Mouse (Mus musculus) spleen, postnatal 36 days (tissue): Measurements from ENCODE around the gene Cd300a.
"Not testable (repeated sequence)": the region's sequence is repeated elsewhere in the genome, so short reads cannot be mapped to it uniquely, and the experiment has no call there.

Source experiments
- DNase-seq, 2 experiments: peaks; one replicate each; pipeline ENCODE4 v3.0.0; 2022; ENCODE audit warnings: low spot score in 2 of 2, mixed read lengths in 1 of 2

The Cd300a gene

DNA sequence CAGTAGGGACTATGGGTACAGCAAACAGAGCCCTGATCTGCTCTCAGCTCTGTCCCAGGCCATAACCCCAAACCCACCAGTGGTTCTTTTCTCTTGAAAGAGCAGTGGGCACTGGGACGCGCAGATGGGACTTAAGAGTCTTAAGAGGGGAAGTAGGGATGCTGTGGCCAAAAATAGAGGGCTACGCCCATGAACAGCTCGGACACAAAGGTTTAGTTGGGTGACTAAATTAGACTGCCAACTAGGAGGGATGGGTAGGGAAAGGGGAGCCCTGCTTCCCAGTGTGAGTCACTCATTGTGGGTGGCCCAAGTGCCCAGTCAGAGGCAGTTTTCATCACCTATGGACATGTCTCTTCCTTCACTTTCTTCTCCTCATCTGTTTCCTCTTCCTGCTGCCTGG is 13.4 kb downstream of the Cd300a start:
- no peak for DNase-seq

DNA sequence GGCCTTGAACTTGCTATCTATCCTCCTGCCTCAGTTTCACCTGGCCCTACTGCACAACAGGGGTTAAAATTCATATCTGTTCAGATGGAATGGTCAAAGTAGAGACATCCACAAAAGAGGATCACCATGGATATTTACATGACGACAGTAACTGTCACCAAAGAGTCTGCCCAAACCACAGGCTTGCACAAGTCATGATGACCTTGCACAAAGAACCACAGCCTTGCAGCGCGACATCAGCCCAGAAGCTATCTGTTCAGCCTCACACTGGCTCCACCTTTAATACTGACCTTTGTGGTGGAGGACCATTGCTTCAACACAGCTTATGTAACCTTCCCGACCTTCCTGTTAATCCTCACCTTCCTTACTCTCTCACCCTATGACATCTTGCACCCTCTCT is 17.7 kb downstream of the Cd300a start:
- DNase-seq = peak in 1 of 2 experiments; percentile 47

- no peak for DNase-seq
Measured at GRCm38 (mm10) chr11:114908086-114908485, 18.2 kb downstream of the Cd300a start.

GRCm38 (mm10) chr11:114909538-114909937 is 19.7 kb downstream of the Cd300a start:
- not testable (repeated sequence) for DNase-seq

DNA sequence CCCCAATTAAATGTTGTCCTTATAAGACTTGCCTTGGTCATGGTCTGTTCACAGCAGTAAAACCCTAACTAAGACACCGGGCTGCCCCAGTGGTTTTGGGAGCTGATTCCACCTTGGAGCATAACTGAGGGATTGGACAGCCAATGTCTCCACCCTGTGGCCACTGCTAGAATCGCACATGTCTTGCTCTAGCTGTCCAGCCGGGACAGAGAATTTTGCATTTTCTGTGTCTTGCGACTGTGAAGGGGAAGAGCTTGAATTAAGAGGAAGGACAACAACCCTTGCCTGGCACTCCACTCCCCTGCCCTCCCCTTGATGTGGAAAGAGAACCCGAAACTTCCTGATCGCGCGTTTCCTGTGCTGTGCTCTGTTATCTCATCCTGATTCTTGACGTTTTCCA is 23.0 kb downstream of the Cd300a start:
- DNase-seq = peak; percentile 53 to 58

- DNase-seq = peak in 1 of 2 experiments; percentile 21
Measured at GRCm38 (mm10) chr11:114914978-114915377, 25.1 kb downstream of the Cd300a start.

- peak in 1 of 2 experiments; percentile 29 for DNase-seq
Measured at GRCm38 (mm10) chr11:114917120-114917519, 27.3 kb downstream of the Cd300a start.

GRCm38 (mm10) chr11:114922439-114922838 is 32.6 kb downstream of the Cd300a start:
- DNase-seq = no peak

GRCm38 (mm10) chr11:114923961-114924360 is 34.1 kb downstream of the Cd300a start:
- DNase-seq = peak in 1 of 2 experiments; percentile 27

- DNase-seq = no peak
Measured at GRCm38 (mm10) chr11:114929581-114929980, 39.7 kb downstream of the Cd300a start.

DNA sequence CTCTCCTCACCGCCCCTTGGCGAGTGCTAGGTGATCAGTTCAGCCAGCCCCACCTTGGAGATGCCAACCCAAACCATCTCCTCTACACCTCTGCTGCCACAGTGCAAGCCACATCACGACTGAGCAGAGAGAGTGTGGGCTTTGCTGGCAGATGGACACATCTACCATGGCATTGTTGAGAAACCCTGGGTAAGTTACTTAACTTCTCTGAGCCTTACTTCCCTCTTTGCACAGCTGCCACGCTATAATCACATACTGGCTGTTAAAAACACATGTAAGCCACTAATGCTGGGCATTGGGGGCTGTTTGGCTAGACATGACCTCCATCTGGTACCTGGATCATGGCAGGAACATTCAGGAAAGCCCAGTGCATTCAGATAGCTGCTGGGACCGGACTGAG is 41.2 kb downstream of the Cd300a start:
- DNase-seq = peak in 1 of 2 experiments; percentile 24

- DNase-seq = no peak
Measured at GRCm38 (mm10) chr11:114933591-114933990, 43.8 kb downstream of the Cd300a start.

- no peak for DNase-seq
Measured at GRCm38 (mm10) chr11:114934144-114934543, 44.3 kb downstream of the Cd300a start, which contains the start of gene Cd300lb. Gene Cd300lb, minus strand, starts transcription at chr11:114934386.
